Mouse (Mus musculus) layer of hippocampus, adult 9-11 months (tissue): ENCODE data around the gene Pou3f3.

Experiments used
- DNase-seq: peaks from one replicate; pipeline ENCODE4 v3.0.0; 2022

Pou3f3 gene

GRCm38 (mm10) chr1:42694665-42695577 is 647 bp upstream of the Pou3f3 start:
- DNase-seq = no peak

- no peak for DNase-seq
Observed at GRCm38 (mm10) chr1:42696371-42697031, 933 bp downstream of the Pou3f3 start.

GRCm38 (mm10) chr1:42697321-42697755 is 1.8 kb downstream of the Pou3f3 start:
- no peak for DNase-seq

GRCm38 (mm10) chr1:42697756-42698583 is 2.4 kb downstream of the Pou3f3 start:
- DNase-seq = no peak

- no peak for DNase-seq
Observed at GRCm38 (mm10) chr1:42698584-42699333, 3.2 kb downstream of the Pou3f3 start.

GRCm38 (mm10) chr1:42699471-42699871 is 3.9 kb downstream of the Pou3f3 start:
- no peak for DNase-seq

GRCm38 (mm10) chr1:42700171-42700570 is 4.6 kb downstream of the Pou3f3 start:
- no peak for DNase-seq

GRCm38 (mm10) chr1:42700815-42701214 is 5.2 kb downstream of the Pou3f3 start:
- no peak for DNase-seq

- DNase-seq = no peak
Observed at GRCm38 (mm10) chr1:42701833-42702611, 6.5 kb downstream of the Pou3f3 start.

GRCm38 (mm10) chr1:42702984-42703383 is 7.4 kb downstream of the Pou3f3 start:
- DNase-seq = no peak

- no peak for DNase-seq
Observed at GRCm38 (mm10) chr1:42703424-42703823, 7.9 kb downstream of the Pou3f3 start.

- no peak for DNase-seq
Observed at GRCm38 (mm10) chr1:42703851-42704613, 8.5 kb downstream of the Pou3f3 start.

- no peak for DNase-seq
Observed at GRCm38 (mm10) chr1:42704981-42705810, 9.6 kb downstream of the Pou3f3 start.

- DNase-seq = no peak
Observed at GRCm38 (mm10) chr1:42705811-42706160, 10.2 kb downstream of the Pou3f3 start.

- no peak for DNase-seq
Observed at GRCm38 (mm10) chr1:42707196-42707595, 11.6 kb downstream of the Pou3f3 start.

- no peak for DNase-seq
Observed at GRCm38 (mm10) chr1:42707611-42708130, 12.1 kb downstream of the Pou3f3 start.

- DNase-seq = no peak
Observed at GRCm38 (mm10) chr1:42709024-42709423, 13.5 kb downstream of the Pou3f3 start.

GRCm38 (mm10) chr1:42709431-42710160 is 14.0 kb downstream of the Pou3f3 start:
- DNase-seq = no peak

- DNase-seq = no peak
Observed at GRCm38 (mm10) chr1:42710234-42710633, 14.7 kb downstream of the Pou3f3 start.
